Mouse (Mus musculus): ENCODE data around the gene F13a1. TPM values are rescaled to one million over a fixed set of nuclear protein-coding genes. Genes with fewer than 3 reads are reported as not detected.

Gene F13a1
- 0.17 and 1.0 TPM in 2 replicates for total RNA-seq (2014; fragmentation: Nextera tagmentation)
- 0.53 and 0.94 TPM in 2 replicates for total RNA-seq (2017)

- no peak for ATAC-seq (replicated peaks; ENCODE audit: low FRiP score, low TSS enrichment, poor library complexity, severe bottlenecking)
These were observed at the start of gene F13a1 for GRCm38 (mm10) chr13:37050126-37050525. F13a1 (minus strand) TSS chr13:37050244.

DNA sequence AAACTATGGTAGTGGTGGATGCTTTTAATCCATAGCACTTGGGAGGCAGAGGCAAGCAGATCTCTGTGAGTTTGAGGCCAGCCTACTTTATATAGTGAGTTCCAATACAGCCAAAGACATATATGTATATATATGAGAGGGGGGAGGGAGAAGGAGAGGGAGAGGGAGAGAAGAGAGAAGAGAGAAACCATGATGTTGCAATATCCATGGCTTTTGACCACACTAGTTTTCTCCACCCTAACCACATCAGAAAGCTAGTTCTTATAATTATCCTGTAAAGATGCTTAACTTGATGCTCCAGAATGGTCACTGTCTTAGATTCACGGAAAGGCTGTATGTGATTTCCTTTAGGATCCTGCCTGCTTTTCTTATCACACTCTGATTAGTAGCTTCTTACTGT, 41.6 kb upstream of the F13a1 start:
- no peak for ATAC-seq (replicated peaks; ENCODE audit: low FRiP score, low TSS enrichment, poor library complexity, severe bottlenecking)

GRCm38 (mm10) chr13:37089104-37089503, 39.1 kb upstream of the F13a1 start:
- no peak for ATAC-seq (replicated peaks; ENCODE audit: low FRiP score, low TSS enrichment, poor library complexity, severe bottlenecking)

GRCm38 (mm10) chr13:37081506-37082241, 31.6 kb upstream of the F13a1 start:
- peak; percentile 55 for ATAC-seq (replicated peaks; ENCODE audit: low FRiP score, low TSS enrichment, poor library complexity, severe bottlenecking)

- peak; percentile 41; the same call in 1 of the 2 replicates for ATAC-seq (replicated peaks; ENCODE audit: low FRiP score, low TSS enrichment, poor library complexity, severe bottlenecking)
These were observed 21.3 kb upstream of the F13a1 start for GRCm38 (mm10) chr13:37071390-37071789.

- peak; percentile 59; the same call in 1 of the 2 replicates for ATAC-seq (replicated peaks; ENCODE audit: low FRiP score, low TSS enrichment, poor library complexity, severe bottlenecking)
These were observed 20.8 kb upstream of the F13a1 start for GRCm38 (mm10) chr13:37070824-37071223.

- ATAC-seq (replicated peaks; ENCODE audit: low FRiP score, low TSS enrichment, poor library complexity, severe bottlenecking): no peak
These were observed 10.8 kb upstream of the F13a1 start for GRCm38 (mm10) chr13:37060810-37061209.

- peak; percentile 37; the same call in 1 of the 2 replicates for ATAC-seq (replicated peaks; ENCODE audit: low FRiP score, low TSS enrichment, poor library complexity, severe bottlenecking)
These were observed 6.6 kb upstream of the F13a1 start for GRCm38 (mm10) chr13:37056662-37057061.

GRCm38 (mm10) chr13:37049631-37050030, 413 bp downstream of the F13a1 start:
- no peak for ATAC-seq (replicated peaks; ENCODE audit: low FRiP score, low TSS enrichment, poor library complexity, severe bottlenecking)

DNA sequence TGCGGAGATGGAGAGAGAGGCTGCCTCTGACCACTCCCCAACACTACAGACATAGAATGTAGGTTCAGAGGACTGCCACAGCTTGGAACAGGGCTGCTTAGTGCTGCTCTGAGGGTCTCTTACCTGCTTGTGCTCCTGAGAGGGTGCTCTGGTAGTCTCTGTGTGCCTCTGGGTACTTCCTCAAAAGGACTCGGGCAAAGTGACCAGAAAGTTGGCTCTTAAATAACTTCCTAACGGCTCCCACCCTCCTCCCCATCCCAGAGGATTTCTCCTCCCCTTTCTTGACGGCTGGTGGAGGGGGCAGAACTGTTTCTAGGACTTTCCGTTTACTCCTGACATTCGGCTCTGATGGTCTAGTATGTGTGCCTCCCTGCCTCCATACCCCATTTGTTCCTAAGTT, 1.0 kb downstream of the F13a1 start:
- ATAC-seq (replicated peaks; ENCODE audit: low FRiP score, low TSS enrichment, poor library complexity, severe bottlenecking): no peak

GRCm38 (mm10) chr13:37045005-37045404, 5.0 kb downstream of the F13a1 start:
- ATAC-seq (replicated peaks; ENCODE audit: low FRiP score, low TSS enrichment, poor library complexity, severe bottlenecking): 0 out of 2 replicates have a peak, but pooled peaks have one; percentile 47

- no peak for ATAC-seq (replicated peaks; ENCODE audit: low FRiP score, low TSS enrichment, poor library complexity, severe bottlenecking)
These were observed 15.3 kb downstream of the F13a1 start for GRCm38 (mm10) chr13:37034745-37035144.

- no peak for ATAC-seq (replicated peaks; ENCODE audit: low FRiP score, low TSS enrichment, poor library complexity, severe bottlenecking)
These were observed 24.0 kb downstream of the F13a1 start for GRCm38 (mm10) chr13:37025996-37026579.

DNA sequence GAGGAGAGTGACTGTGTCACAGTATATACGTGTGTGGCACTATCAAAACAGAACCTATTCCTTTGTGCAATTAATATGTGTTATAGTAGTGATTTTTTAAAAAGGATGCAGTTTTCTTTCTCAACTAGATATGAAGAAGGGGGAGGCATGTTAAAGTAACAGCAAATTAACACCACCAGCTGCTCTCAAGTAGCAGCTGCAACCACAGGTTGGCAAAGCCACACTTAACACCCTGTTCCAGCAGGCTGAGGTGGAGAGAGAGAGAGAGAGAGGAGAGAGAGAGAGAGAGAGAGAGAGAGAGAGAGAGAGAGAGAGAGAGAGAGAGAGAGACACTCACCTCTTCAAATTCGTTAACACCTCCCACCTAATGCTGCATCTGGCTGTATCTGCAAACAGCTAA, 28.5 kb downstream of the F13a1 start:
- ATAC-seq (replicated peaks; ENCODE audit: low FRiP score, low TSS enrichment, poor library complexity, severe bottlenecking): no peak

- no peak for ATAC-seq (replicated peaks; ENCODE audit: low FRiP score, low TSS enrichment, poor library complexity, severe bottlenecking)
These were observed 39.3 kb downstream of the F13a1 start for GRCm38 (mm10) chr13:37010771-37011170.

DNA sequence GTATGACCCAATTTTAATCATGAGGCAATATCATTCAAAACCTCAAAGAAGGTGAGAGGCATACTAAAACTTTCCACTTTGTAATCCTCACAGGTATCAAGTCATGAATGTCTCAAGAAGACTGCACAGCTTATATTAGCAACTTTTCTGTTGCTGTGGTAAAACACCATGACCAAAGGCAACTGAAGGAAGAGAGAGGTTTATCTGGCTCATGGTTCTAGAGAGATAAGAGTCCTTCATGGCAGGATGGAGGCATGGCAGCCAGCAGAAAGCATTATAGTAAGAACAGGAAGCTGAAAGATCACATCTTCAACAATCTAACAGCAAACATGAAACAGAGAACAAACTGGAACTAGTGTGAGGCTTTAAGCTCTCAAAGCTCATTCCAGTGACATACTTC, 43.8 kb downstream of the F13a1 start:
- no peak for ATAC-seq (replicated peaks; ENCODE audit: low FRiP score, low TSS enrichment, poor library complexity, severe bottlenecking)

DNA sequence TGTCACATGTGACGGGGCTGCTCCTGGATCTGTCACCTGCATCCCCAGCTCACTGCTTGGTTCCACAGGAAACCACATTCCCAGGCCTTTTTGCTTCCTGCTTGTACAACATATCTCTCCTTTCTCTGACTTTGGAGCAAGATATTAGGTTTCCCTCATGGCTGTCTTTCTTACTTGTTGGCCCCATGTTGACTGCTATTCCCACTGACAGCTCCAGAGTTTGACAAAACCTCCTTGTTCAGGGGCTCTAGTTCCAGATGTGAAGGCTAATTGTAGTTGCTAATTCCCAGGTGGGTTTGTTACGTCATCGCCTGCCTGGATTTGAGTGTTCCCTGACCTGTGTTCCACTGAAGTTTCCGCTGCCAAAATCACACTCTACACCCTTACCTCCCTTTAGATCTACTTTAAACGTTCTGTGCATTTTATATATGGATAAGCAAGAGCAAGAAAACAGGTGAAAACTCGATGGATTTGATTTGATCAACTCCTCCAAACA, 50.8 kb downstream of the F13a1 start:
- ATAC-seq (replicated peaks; ENCODE audit: low FRiP score, low TSS enrichment, poor library complexity, severe bottlenecking): no peak

GRCm38 (mm10) chr13:36993593-36993992, 56.5 kb downstream of the F13a1 start:
- ATAC-seq (replicated peaks; ENCODE audit: low FRiP score, low TSS enrichment, poor library complexity, severe bottlenecking): no peak

GRCm38 (mm10) chr13:36988392-36988791, 61.7 kb downstream of the F13a1 start:
- ATAC-seq (replicated peaks; ENCODE audit: low FRiP score, low TSS enrichment, poor library complexity, severe bottlenecking): no peak

DNA sequence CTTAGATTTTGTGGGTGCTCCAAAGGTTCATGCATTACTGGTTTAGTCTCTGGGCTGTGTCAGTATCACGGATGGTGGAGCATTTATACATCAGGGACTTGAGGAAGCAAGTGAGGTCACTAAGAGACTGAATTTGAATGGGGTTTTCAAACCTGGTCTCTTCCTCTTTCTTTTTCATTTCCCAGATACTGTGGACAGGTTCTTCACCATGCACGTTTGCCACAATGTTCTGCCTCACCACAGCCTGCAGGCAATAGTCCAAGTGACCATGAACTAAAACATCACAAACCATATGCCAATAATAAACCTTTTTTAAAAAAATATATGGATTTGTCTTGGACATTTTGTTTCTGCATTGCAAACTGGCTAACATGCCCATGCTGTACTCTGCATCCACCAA, 77.0 kb downstream of the F13a1 start:
- ATAC-seq (replicated peaks; ENCODE audit: low FRiP score, low TSS enrichment, poor library complexity, severe bottlenecking): no peak

- no peak for ATAC-seq (replicated peaks; ENCODE audit: low FRiP score, low TSS enrichment, poor library complexity, severe bottlenecking)
These were observed 77.8 kb downstream of the F13a1 start for GRCm38 (mm10) chr13:36972226-36972625.

Measured in megakaryocyte-erythroid progenitor cell, adult 5-6 weeks (primary cell).